Mouse (Mus musculus): ENCODE measurements around the gene Eef1a1. TPM values are rescaled to one million over a fixed set of nuclear protein-coding genes. Genes with fewer than 3 reads are reported as not detected.

The Eef1a1 gene
- polyA plus RNA-seq, 1 experiment from 2014 or later: 4,016 TPM

Small RNAs within 50 kb of the gene (microRNA-seq; reads per million reads assigned to microRNA genes)
- not detected for gene Gm26377

Other genes with a start within 250 kb of the Eef1a1 start
- not detected in 2 replicates for gene Gm3776, start 232.0 kb downstream of the Eef1a1 start, polyA plus RNA-seq (2016; fragmentation: Nextera tagmentation; extraction: Ambion mirVana)
- gene Gm10639, start 199.2 kb downstream of the Eef1a1 start, polyA plus RNA-seq (2016; fragmentation: Nextera tagmentation; extraction: Ambion mirVana): not detected in 2 replicates
- not detected in 2 replicates for gene Omt2a, start 174.4 kb downstream of the Eef1a1 start, polyA plus RNA-seq (2016; fragmentation: Nextera tagmentation; extraction: Ambion mirVana)
- not detected in 2 replicates for gene Omt2b, start 161.6 kb downstream of the Eef1a1 start, polyA plus RNA-seq (2016; fragmentation: Nextera tagmentation; extraction: Ambion mirVana)
- not detected in 2 replicates for gene Gsta2, start 133.4 kb downstream of the Eef1a1 start, polyA plus RNA-seq (2016; fragmentation: Nextera tagmentation; extraction: Ambion mirVana)
- 0.36 TPM in 1 of 2 replicates, not detected in the other for gene Dppa5a, start 121.0 kb downstream of the Eef1a1 start, polyA plus RNA-seq (2016; fragmentation: Nextera tagmentation; extraction: Ambion mirVana)
- gene Ooep, start 110.4 kb downstream of the Eef1a1 start, polyA plus RNA-seq (2016; fragmentation: Nextera tagmentation; extraction: Ambion mirVana): 2.3 and 3.2 TPM in 2 replicates
- 0.17 and 0.24 TPM in 2 replicates for gene Ddx43, start 93.4 kb downstream of the Eef1a1 start, polyA plus RNA-seq (2016; fragmentation: Nextera tagmentation; extraction: Ambion mirVana)
- 0.27 and 0.32 TPM in 2 replicates for gene Cgas, start 45.9 kb downstream of the Eef1a1 start, polyA plus RNA-seq (2016; fragmentation: Nextera tagmentation; extraction: Ambion mirVana)
- gene Mto1, start 40.9 kb downstream of the Eef1a1 start, polyA plus RNA-seq (2016; fragmentation: Nextera tagmentation; extraction: Ambion mirVana): 23.5 and 26.1 TPM in 2 replicates
- gene Gm17324, start 40.4 kb downstream of the Eef1a1 start, polyA plus RNA-seq (2016; fragmentation: Nextera tagmentation; extraction: Ambion mirVana): 0.58 and 0.88 TPM in 2 replicates
- 10.2 and 10.5 TPM in 2 replicates for gene Slc17a5, start 98.9 kb upstream of the Eef1a1 start, polyA plus RNA-seq (2016; fragmentation: Nextera tagmentation; extraction: Ambion mirVana)
- gene Cd109, start 126.4 kb upstream of the Eef1a1 start, polyA plus RNA-seq (2016; fragmentation: Nextera tagmentation; extraction: Ambion mirVana): 4.0 and 4.5 TPM in 2 replicates